Mouse (Mus musculus) liver, embryonic 14.5 days (tissue): ENCODE measurements around the gene H2al1c. TPM values are rescaled to one million over a fixed set of nuclear protein-coding genes. Genes with fewer than 3 reads are reported as not detected.

Source experiments
- ATAC-seq: fragments of 200-750 bp; cut with Nextera tagmentation; 2 replicates; pipeline ENCODE4 v1.8.0; 2017; ENCODE audit warnings: moderate number of reproducible peaks, mild to moderate bottlenecking, moderate library complexity; ENCODE audit not compliant: insufficient read depth
- DNase-seq, 3 experiments: peaks; one replicate each; pipeline ENCODE4 v3.0.0-alpha.2; 2012 to 2013; ENCODE audit warnings: low read depth in 3 of 3, low spot score in 3 of 3
- H3K27ac ChIP-seq: fragments of 300-500 bp; sonication (generic); 2 replicates; pipeline ENCODE4 v1.5.1; 2014; ENCODE audit warnings: moderate library complexity, mild to moderate bottlenecking, control low read depth, inconsistent platforms
- H3K27me3 ChIP-seq: fragments of 300-500 bp; sonication (generic); 2 replicates; pipeline ENCODE4 v1.6.1; 2014; ENCODE audit warnings: mild to moderate bottlenecking, low read length, moderate library complexity; ENCODE audit not compliant: control insufficient read depth, insufficient read depth
- H3K36me3 ChIP-seq: fragments of 300-500 bp; sonication (generic); replicated peaks from 2 replicates; pipeline ENCODE4 v1.6.1; 2014; ENCODE audit warnings: low read depth; ENCODE audit not compliant: control insufficient read depth, insufficient read depth
- H3K4me1 ChIP-seq, 2 experiments: fragments of 200-500 bp in 1 of 2; fragments of 300-500 bp in 1 of 2; sonication (generic) in 1 of 2; replicated peaks; 2 replicates each; pipeline ENCODE4 v1.6.1; 2012 to 2014; ENCODE audit warnings: antibody characterized with exemption in 1 of 2, inconsistent platforms in 1 of 2, low read length in 1 of 2; ENCODE audit not compliant: control insufficient read depth in 2 of 2, insufficient read depth in 2 of 2
- H3K4me2 ChIP-seq: fragments of 300-500 bp; sonication (generic); 2 replicates; pipeline ENCODE4 v1.6.1; 2014; ENCODE audit warnings: low read depth, mild to moderate bottlenecking, control low read depth, moderate library complexity
- H3K4me3 ChIP-seq, 2 experiments: fragments of 200-500 bp in 1 of 2; fragments of 300-500 bp in 1 of 2; sonication (generic) in 1 of 2; 2 replicates each; pipeline ENCODE4 v1.5.1; 2012 to 2014; ENCODE audit warnings: low read depth in 2 of 2, low read length in 2 of 2, mild to moderate bottlenecking in 2 of 2, control low read depth in 1 of 2, inconsistent platforms in 1 of 2, moderate library complexity in 1 of 2; ENCODE audit not compliant: insufficient read depth in 1 of 2
- H3K9ac ChIP-seq: fragments of 300-500 bp; sonication (generic); replicated peaks from 2 replicates; pipeline ENCODE4 v1.6.1; 2014; ENCODE audit warnings: mild to moderate bottlenecking, control low read depth, moderate library complexity
- H3K9me3 ChIP-seq: fragments of 300-500 bp; sonication (generic); 2 replicates; pipeline ENCODE4 v1.6.1; 2016; ENCODE audit warnings: low read length, mixed read lengths; ENCODE audit not compliant: control insufficient read depth
- CTCF ChIP-seq: IDR thresholded peaks from 2 replicates; pipeline ENCODE4 v1.5.1; 2016; ENCODE audit warnings: antibody characterized with exemption, low read depth, control low read depth
- EP300 ChIP-seq: IDR thresholded peaks from 2 replicates; pipeline ENCODE4 v1.6.1; 2016; ENCODE audit warnings: antibody characterized with exemption, low read depth
- WGBS: fragments of 180-500 bp; shearing (Covaris S2); extraction: QIAGEN DNeasy Blood & Tissue Kit; methylation state at CpG from one replicate; pipeline ENCODE4 v1.1.7; 2014; ENCODE audit not compliant: insufficient replicate concordance; 5-methylcytosine and 5-hydroxymethylcytosine counted together
- polyA plus RNA-seq, 2 experiments: library from polyadenylated mRNA; depleted of rRNA in 1 of 2; stranded (reverse) in 1 of 2; unstranded in 1 of 2; fragments of >200 nt; fragmentation: Nextera tagmentation in 1 of 2; extraction: Ambion mirVana in 1 of 2; gene quantifications; 2 replicates each; pipeline versions ENCODE4 v1.2.1 to v1.2.3; 2012 to 2014

The H2al1c gene
- polyA plus RNA-seq, 2 experiments = not detected

GRCm38 (mm10) chrX:11346756-11347155 lies 41.3 kb downstream of the H2al1c start:
- Histone ChIP-seq H3K27me3 (no peaks in the 10 kb centered on the region), H3K4me1 (no peaks in the 10 kb centered on the region), H3K27ac (no peak overlapping the region), H3K4me2 (no peak overlapping the region), H3K9ac (no peak overlapping the region), H3K36me3 (no peaks in the 10 kb centered on the region), H3K4me3 (no peak overlapping the region), H3K9me3 (no peaks in the 10 kb centered on the region)
- WGBS = 68% methylated on average over 3 of the region's 3 CpGs
- DNase-seq (no peak), ATAC-seq (no peak)
- TF ChIP-seq CTCF (no peak), EP300 (no peak)

Other genes with a start within 250 kb of the H2al1c start
- not detected in 2 replicates for gene H2al1a, start 6.4 kb upstream of the H2al1c start, polyA plus RNA-seq (2012; rRNA removed)
- not detected in 2 replicates for gene H2al1a, start 6.4 kb upstream of the H2al1c start, polyA plus RNA-seq (2014; fragmentation: Nextera tagmentation; extraction: Ambion mirVana)
- gene H2al1b, start 3.2 kb upstream of the H2al1c start, polyA plus RNA-seq (2012; rRNA removed) = not detected in 2 replicates
- gene H2al1b, start 3.2 kb upstream of the H2al1c start, polyA plus RNA-seq (2014; fragmentation: Nextera tagmentation; extraction: Ambion mirVana) = not detected in 2 replicates
- not detected in 2 replicates for gene H2al1d, start 3.2 kb downstream of the H2al1c start, polyA plus RNA-seq (2012; rRNA removed)
- not detected in 2 replicates for gene H2al1d, start 3.2 kb downstream of the H2al1c start, polyA plus RNA-seq (2014; fragmentation: Nextera tagmentation; extraction: Ambion mirVana)
- not detected in 2 replicates for gene H2al1e, start 6.3 kb downstream of the H2al1c start, polyA plus RNA-seq (2012; rRNA removed)
- gene H2al1e, start 6.3 kb downstream of the H2al1c start, polyA plus RNA-seq (2014; fragmentation: Nextera tagmentation; extraction: Ambion mirVana) = not detected in 2 replicates
- gene H2al1f, start 9.5 kb downstream of the H2al1c start, polyA plus RNA-seq (2012; rRNA removed) = not detected in 2 replicates
- gene H2al1f, start 9.5 kb downstream of the H2al1c start, polyA plus RNA-seq (2014; fragmentation: Nextera tagmentation; extraction: Ambion mirVana) = not detected in 2 replicates
- gene H2al1g, start 12.6 kb downstream of the H2al1c start, polyA plus RNA-seq (2012; rRNA removed) = not detected in 2 replicates
- not detected in 2 replicates for gene H2al1g, start 12.6 kb downstream of the H2al1c start, polyA plus RNA-seq (2014; fragmentation: Nextera tagmentation; extraction: Ambion mirVana)
- gene H2al1h, start 15.8 kb downstream of the H2al1c start, polyA plus RNA-seq (2012; rRNA removed) = not detected in 2 replicates
- not detected in 2 replicates for gene H2al1h, start 15.8 kb downstream of the H2al1c start, polyA plus RNA-seq (2014; fragmentation: Nextera tagmentation; extraction: Ambion mirVana)
- not detected in 2 replicates for gene H2al1i, start 19.0 kb downstream of the H2al1c start, polyA plus RNA-seq (2012; rRNA removed)
- not detected in 2 replicates for gene H2al1i, start 19.0 kb downstream of the H2al1c start, polyA plus RNA-seq (2014; fragmentation: Nextera tagmentation; extraction: Ambion mirVana)
- gene H2al1j, start 22.2 kb downstream of the H2al1c start, polyA plus RNA-seq (2012; rRNA removed) = not detected in 2 replicates
- not detected in 2 replicates for gene H2al1j, start 22.2 kb downstream of the H2al1c start, polyA plus RNA-seq (2014; fragmentation: Nextera tagmentation; extraction: Ambion mirVana)